Mouse (Mus musculus) layer of hippocampus, adult 18-20 months (tissue): ENCODE results near the gene Ovgp1. TPM values are rescaled to one million over a fixed set of nuclear protein-coding genes. Genes with fewer than 3 reads are reported as not detected.
A peak's percentile ranks its signal among the peaks of the same experiment; 100 is the strongest.
"Not testable (repeated sequence)": the region's sequence is repeated elsewhere in the genome, so short reads cannot be mapped to it uniquely, and the experiment has no call there.

ENCODE experiments used
- DNase-seq, 2 experiments: peaks; one replicate each; pipeline ENCODE4 v3.0.0; 2022; ENCODE audit warnings: low spot score in 2 of 2
- long read RNA-seq: library from polyadenylated mRNA; stranded (forward); transcript quantifications from one replicate; pipeline ENCODE4 v2.0.0, GENCODE M21; 2021
- total RNA-seq, 2 experiments: library from RNA; stranded (reverse); gene quantifications; 2 replicates each; pipeline ENCODE4 v1.2.3; 2021

Gene Ovgp1
- 1 to 10 TPM; 2.0 to 2.7 TPM for total RNA-seq
- long read RNA-seq, result 0 reads

DNA sequence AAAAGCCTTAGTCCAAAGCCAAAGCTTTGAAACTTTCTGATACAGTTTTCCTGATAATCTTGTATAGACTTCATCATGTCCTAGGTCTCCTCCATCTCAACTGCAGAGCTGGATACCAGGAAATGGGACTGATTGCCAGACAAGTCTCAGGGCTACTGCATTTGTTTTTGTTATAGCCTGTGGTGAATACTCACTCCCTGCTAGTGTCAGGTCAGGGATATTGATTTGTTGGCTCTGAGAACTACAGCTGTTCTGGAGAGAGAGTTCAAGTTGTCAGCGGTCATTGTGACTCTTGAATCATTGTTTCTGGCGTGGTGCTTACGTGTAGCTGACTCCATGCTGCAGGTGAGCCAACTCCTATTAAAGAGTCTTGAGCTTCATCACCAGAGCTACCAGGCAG lies at the start of gene Ovgp1:
Gene Ovgp1, plus strand, starts transcription at position 301 of the 400 bp plus-strand sequence.
- DNase-seq, result no peak

DNA sequence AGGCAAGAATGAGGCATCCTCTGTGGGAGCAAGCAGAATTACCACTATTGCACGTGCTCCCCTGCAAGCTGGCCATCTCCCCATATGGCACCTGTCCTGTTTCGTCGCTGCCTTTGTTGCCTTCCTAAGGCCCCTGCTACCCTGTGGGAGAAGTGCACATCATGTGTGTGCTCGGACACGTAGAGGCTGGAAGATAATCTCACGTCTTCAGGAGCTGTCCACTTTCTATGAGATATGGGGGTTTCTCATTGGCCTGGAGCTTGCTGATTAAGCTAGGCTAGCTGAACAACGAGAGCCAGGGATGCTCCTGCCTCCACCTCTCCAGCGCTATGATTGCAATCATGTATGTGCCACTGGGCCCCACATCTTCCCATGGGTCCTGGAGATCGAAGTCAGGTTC lies 48.9 kb upstream of the Ovgp1 start:
- no peak for DNase-seq

DNA sequence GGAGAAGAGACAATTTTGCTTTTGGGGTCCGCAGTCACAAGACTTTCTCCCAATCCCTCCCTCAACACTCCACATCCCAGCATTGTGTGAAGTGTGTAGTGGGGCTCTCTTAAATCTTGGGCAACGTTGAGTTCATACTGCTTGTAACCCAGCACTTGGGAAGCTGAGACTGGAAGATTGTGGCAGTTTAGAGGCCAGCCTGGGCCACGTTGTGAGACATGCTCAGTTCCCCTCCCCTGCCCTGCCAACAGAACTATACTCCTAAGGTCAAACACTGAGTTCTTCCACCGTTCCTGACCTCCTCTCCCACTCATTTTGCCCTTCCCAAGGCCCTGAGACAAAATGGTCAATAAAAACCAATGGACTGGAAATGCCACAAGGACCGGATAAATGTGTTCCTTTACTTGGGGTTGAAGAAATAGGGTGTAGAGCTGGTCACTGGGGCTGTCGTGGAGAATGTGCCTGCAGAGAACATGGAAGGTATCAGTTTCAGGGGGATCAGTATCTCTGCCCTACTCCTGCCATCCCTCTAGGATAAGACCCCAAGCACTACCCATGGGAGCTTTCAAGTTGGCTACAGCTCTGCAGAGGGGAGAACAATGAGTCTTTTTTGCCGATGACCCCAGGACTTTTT lies 45.8 kb upstream of the Ovgp1 start:
- DNase-seq, result no peak

DNA sequence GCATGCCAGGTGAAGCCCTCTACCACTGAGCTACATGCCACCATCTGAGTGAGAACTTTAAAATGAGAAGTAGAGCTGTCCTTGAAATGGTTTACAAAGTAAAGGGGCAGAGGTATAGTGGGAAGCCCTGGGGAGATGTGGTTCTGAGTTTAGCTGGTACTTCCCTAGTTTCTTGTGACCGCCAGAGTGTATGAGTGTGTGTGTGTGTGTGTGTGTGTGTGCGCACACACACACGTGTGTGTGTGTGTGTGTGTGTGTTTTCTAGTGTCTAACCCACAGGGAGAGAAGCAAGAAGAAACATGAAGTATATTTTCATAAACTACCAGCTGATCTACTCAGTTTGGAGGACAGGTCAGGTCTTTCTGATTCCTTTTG lies 45.3 kb upstream of the Ovgp1 start:
- DNase-seq, result no peak

DNA sequence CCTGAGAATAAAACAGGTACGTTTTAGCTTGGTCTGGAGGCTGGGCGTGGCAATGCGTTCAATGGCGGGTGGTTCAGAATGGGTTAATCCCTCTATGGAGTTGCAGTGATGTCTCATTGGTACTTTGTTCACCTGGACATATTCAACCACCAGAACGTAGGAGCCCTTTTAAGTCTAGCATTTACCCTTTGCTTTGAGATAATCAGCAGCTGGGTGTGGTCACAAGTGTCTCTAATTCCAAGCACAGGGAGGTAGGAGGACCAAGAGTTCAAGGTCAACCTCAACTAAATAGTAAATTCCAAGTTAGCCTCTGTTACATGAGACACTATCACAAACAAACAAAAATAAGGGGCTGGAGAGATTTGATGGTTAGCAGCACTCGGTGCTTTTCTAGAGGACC lies 44.7 kb upstream of the Ovgp1 start:
- DNase-seq, result no peak

DNA sequence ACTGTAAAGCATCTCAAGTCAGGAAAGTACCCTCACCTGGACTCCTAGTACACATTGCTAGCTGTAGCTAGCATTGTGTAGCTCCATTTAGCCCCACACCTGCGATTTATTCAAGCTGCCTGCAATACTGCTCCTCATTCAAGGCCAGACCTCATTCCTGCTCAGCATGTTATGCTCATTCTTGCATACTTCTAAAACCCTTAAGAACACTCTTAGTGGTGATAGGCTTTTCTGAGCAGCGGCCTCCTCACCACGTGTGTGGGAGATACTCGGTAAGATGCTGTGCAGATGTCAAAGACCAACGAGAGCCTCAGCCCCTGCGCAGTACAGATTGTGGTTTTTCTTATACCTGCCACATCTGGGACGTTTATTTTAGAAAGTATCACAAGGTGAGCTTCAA lies 43.7 kb upstream of the Ovgp1 start:
- DNase-seq, result no peak

DNA sequence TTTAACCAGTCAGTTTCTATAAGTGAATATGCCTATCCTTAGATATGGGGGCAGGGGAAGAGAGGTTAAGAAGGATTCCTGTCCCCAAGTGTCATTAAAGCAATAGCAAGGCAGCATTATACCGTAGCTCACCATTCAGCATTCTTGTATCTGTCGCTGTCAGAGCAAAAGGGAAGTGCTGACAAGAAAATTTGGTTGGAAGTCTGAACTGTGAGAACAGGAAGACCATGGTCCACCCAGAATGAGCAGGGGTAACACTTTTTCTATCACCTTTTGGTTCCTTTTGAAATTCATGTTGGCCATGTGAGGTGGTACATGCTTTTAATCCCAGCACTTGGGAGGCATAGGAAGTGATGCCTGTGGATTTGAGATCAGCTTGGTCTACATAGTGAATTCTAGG lies 42.4 kb upstream of the Ovgp1 start:
- no peak for DNase-seq

DNA sequence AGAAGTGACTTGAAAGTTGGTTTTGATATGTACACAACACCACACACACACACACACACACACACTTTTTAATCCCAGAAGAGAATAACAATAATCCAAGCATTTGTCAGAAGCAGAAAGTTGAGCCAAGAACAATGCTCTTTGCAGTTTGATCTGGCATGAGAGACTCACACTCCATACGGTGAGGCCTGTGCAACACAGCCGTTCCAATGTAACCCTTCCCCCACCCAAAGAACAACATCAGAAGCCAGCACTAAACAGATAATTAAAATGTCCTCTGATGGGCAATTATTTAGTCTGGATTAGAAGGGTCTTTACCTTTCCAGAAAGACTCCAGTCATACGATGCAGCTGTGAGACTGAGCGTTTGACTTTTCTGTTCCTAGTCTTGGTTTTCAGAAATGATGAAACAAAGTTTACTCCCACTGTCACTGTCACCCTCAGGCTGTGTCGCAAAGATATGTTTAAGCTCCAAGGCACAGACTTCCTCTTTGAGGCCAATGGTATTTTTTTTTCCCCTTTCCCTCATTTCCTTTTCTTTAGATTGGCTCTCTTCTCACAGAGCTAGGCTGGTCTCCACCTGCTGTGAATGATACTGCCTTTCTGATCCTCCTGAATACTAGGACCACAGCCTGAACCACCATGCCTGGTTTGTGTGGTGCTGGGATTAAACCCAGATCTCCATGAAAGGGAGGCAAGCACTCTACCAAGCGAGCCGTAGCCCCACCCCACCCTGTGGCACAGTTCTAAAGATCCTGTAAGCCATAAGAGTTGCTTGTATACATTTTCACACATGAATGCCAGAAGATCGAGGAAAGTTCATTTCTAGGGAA lies 41.1 kb upstream of the Ovgp1 start, which contains the start of gene I830077J02Rik:
Gene I830077J02Rik, minus strand, starts transcription at position 425 of the 832 bp plus-strand sequence.
- no peak for DNase-seq

DNA sequence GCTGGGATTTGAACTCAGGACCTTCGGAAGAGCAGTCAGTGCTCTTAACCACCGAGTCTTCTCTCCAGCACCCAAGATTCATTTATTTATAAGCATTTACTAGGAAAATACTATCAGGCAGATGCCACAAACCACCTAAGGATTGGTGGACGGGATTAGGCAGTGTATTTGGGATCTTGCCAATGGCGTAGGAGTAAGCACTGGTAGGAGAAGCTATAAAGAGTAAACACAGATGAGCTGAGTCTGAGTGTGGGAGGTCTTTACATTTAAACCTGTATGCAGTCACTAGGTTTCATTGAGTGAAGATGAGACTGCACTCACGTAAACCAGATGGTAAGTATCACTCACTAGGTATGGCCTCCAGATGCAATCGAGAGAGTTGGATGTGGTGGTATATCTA lies 39.6 kb upstream of the Ovgp1 start:
- DNase-seq, result no peak

DNA sequence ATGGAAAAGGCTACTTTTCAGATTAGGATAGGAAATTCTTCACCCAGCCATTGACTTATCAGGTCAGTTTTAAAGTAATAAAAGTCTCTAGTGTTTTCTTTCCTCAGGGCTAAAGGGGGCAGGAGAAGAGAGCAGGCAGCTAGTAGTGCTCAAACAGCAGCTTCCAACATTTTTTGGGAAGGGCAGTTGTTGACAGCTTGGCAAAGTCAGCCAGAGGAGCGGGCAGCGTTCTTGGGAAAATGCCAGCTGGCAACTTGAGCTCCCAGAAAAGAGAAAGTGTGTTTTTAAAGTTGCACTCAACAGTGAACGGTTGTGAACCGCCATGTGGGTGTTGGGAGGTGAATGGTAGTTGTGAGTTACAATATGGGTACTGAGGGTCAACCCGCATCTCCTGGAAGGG lies 38.5 kb upstream of the Ovgp1 start:
- no peak for DNase-seq

DNA sequence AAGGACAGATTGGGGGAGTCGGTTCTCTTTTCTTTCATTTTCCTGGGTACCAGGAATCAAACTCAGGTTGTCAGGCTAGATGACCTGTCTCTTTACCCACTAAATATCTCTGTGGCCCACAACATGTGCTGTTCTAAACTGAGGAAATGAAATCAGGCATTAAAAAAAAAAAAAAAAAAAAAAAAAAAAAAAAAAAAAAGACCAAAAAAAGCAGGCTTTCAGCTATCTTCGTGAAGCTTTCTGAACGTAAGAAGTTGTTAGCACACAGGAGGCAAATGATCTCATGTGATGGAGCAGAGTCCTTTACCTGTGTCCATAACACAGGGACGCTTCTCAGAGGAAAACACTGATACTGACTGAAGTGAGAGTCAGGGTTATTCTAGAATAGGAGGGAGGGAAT lies 37.4 kb upstream of the Ovgp1 start:
- no peak for DNase-seq

DNA sequence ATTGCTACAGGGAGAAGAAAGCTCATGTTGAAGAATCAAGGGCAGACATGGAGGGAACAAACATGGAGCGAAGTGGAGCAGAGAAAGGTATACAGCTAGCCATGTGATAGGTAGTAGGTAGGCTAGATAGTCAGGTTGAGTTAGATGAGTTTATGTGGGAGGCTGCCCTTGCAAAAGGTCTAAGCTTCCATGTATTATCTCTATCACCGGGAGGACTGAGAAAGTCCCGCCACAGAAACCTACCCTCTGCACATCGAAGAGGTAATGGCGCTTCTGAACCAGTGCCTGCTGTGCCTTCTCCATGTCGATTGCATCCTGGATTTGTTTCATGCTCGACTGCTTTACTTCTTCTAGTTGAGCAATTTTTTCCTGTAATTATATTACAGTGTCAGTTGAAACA lies 22.2 kb upstream of the Ovgp1 start:
- DNase-seq, result no peak

DNA sequence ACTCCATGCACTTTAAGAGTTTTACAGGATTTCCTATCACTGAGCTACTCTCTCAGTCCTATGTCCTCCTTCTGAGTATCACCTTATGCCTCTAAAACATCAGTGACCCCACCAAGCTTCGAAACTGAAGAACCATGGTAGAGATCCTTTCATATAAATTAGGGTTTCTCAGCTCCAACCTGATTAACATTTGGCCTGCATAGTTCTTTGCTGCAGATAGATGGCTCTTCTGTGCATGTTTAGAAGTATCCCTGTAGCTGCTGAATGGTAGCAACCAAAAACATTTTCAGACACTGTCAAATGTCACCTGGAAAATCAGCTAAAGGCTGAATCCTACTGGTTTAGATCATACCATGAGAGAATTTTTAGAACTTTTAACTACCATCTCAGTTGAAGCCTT lies 16.3 kb upstream of the Ovgp1 start:
- no peak for DNase-seq

DNA sequence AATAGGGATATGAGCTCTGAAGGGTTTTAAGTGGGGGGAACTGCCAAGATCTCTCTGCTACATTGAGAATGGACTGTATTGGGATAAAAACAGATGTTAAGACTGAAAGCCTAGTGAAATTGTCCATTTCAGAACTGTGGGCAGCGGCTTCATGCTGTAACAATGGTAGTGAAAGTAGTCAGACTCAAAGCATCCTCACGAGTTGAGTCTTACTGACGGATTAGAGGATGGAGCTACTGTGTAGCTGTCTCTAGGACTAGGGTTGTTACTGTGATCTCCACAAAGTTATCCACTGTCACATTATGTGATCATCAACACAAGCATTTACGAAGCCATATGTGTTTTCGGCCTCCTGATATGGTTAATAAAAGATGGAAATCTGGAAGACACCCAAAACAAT lies 15.3 kb upstream of the Ovgp1 start:
- no peak for DNase-seq

DNA sequence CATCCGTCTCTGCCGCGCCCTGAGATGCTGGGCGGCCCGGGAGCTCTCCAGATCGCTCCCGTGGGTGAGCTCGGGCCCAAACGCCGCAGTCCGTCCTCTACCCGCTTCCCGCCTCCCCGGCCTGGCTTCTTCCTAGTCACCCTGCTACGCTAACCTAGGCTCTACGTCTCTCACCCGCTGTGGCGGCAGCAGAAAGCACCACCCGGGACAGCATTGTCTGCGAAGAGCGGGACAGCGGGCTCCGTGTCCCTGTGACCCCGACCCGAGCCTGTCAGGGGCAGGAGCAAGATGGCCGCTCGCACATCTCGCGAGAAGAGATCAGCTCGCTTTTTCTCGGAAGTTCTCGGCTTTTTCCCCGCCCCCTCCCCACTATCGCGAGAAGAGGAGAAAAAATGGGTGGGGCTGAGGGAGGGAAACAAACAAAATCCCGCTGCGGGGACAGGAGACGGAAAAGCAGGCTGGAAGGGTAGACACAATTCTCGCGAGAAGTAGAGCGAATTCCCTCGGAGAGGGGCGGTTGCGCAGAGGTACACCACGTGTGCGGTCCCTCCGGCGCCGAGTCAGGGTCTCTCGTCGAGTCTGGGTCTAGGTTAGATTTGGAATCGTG lies 14.4 kb upstream of the Ovgp1 start, which contains the start of gene Wdr77:
Gene Wdr77, plus strand, starts transcription at position 396 of the 607 bp plus-strand sequence.
- DNase-seq, result peak; percentile 92 to 97

DNA sequence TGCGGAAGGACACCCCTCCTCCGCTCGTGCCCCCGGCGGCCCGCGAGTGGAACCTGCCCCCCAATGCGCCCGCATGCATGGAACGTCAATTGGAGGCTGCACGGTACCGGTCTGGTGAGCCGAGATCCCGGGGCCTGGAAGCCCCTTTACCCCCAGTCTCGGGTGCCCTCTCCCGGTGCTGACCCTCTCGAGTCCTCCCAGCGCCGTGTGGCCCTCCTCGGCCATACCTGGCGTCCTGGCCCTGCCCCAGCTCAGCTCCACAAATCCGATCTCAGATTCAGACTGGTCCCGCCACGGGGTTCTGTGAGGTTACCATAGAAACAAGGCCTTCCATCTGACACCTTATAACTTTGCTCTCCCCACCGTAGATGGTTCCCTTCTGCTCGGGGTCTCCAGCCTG lies 13.9 kb upstream of the Ovgp1 start:
- DNase-seq, result no peak

DNA sequence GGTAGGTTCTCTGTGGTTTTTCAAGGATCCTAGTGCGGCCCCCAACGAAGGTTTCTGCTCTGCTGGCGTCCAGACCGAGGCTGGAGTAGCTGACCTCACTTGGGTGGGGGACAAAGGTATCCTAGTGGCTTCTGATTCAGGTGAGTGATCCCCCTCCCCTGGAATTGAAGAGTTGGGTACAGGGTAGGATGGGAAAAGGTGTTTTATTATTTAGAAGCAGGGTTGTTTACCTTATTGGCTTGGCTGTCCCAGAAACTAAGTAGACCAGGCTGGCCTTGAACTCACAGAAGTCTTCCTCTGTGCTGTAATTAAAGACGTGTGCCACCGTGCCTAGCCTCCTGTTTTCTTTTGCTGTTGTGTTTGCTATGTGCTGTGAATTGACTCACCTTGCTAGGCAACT lies 13.5 kb upstream of the Ovgp1 start, which contains the start of gene Atp5f1:
Gene Atp5f1, minus strand, starts transcription at position 101 of the 400 bp plus-strand sequence.
- no peak for DNase-seq

DNA sequence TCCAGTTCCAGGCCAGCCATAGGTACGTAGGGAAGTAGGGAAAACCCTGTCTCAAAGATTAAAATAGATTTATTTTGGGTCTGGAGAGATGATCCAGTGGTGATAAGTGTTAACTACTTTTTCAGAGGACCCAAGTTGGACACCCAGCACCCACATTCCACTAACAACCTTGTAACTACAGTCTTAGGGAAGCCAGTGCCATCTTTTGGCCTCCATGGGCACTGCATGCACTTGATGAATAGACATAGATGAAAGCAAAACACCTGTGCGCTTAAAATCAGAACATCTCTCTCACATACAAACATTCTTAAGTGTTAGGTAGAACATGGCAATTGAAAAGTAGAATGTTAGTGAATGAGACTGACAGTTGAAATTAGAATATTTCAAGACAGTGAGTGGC lies 12.8 kb upstream of the Ovgp1 start:
- no peak for DNase-seq

DNA sequence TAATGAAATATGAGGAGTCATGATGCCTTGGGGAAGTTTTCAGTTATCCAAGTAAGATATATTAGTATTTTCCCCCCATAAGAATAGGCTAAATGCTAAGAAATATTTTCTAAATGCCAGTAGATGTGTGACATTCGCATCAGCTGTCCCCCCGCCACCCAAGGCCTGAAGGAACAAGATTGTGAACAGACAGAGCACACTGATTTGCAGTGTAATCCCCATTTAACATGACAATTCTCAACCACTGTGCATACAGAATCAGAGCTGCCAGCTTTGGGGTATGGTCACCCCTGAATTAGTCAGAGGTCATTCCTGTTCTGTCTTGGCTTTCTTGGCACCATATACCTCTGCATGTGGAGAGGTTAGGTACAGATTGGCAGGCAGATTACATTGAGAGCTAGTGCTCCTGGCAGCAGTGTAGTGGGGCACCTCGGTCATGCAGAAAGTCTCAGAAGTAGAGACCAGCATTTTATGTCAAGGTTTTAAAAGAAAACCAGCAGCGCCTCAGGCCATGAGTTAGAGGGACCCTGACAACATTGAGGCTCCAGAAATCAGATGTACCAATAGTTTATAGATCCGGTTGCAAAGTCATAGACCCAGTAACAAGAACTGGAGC lies 1.6 kb upstream of the Ovgp1 start:
- DNase-seq, result no peak

DNA sequence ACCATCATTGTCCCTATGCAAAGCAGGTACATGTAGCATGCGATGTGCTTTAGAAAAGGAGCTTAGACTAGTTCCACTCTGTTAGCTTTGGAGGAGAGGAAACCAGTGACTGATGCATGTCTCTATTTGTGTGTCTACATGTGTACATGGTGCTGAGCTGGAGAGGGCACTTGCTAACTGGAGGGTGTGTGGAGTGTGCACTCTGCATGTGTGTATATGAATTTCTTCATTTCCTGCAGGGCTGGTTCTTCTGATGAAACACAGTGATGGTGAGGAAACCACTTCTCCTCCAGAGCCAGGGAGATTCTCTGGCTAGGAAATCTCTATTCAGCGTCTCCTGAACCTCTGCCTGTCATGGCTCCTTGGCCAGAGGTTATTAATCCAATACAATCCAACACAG lies 663 bp downstream of the Ovgp1 start:
- DNase-seq, result no peak

DNA sequence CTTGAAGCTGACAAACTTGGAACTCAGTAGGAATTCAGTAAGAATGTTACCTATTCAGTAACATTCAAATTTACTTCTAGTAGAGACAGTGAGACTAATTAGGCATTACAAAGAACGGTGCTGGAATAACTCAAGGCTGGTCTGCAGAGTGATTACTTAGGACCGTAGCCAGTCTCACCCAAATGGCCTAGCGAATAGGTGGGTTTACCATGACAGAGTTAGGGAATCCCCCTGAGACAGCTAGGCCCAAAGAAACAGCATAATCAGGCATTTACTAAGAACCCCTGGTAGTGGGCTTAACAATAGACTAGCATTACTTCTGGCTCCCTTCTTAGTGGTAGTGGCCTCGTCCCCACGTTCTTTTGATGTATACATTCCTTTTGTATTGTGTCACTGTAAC lies 16.1 kb downstream of the Ovgp1 start:
- DNase-seq, result not testable (repeated sequence)
